Mouse (Mus musculus): ENCODE measurements around the gene Entpd3. TPM values are rescaled to one million over a fixed set of nuclear protein-coding genes. Genes with fewer than 3 reads are reported as not detected.
"Not testable (repeated sequence)": the region's sequence is repeated elsewhere in the genome, so short reads cannot be mapped to it uniquely, and the experiment has no call there.

Gene Entpd3
- polyA plus RNA-seq, 1 experiment from 2014 or later = 1.9 TPM

- Histone ChIP-seq H3K4me3 (no peak overlapping the region), H3K9ac (replicated peaks) (no peak overlapping the region), H3K36me3 (no peaks in the 10 kb centered on the region), H3K27ac (replicated peaks) (no peak overlapping the region), H3K4me2 (replicated peaks) (no peak overlapping the region), H3K27me3 (no peaks in the 10 kb centered on the region), H3K9me3 (no peaks in the 10 kb centered on the region), H3K4me1 (no peaks in the 10 kb centered on the region)
- ATAC-seq (replicated peaks) = no peak
- WGBS = 91% methylated on average over 8 of the region's 8 CpGs
Measured at GRCm38 (mm10) chr9:120516720-120517119, 22.9 kb upstream of the Entpd3 start.

- H3K4me2 ChIP-seq (replicated peaks) = no peak overlapping the region
Measured at GRCm38 (mm10) chr9:120518946-120519345, 20.7 kb upstream of the Entpd3 start.

DNA sequence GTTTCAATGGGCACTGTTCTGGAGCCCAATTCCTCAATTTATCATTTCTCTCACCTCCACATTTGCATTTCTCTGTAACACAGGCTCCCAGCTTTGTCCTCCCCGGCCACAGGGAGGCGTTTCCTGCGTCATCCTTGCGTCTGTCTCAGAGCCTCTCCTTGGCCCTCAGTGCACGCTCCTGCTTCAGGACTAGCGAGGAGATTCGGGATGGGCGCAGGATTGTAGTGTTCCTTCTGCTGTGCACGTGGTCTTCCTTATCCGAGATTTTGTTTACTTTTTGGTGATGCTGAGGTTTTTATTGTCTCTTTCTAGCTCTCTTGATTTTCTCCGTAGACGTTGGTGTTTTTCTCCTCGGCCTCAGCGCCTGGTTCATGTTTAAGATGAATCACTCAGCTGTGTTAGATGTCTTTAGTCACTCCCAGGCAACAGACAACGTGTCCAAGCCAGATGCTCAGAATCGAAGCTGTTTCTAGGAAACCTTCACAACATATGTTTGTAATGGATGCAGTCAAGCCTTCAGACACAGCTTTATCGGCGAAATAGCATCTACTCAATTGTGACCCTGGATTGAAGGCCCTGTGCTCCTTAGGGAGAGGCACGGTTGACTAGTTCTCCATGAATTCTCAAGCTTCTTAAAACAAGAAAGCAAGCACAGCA is 20.0 kb upstream of the Entpd3 start:
- no peak for ATAC-seq (replicated peaks)
- 71% methylated on average over 19 of the region's 19 CpGs for WGBS
- H3K4me3 ChIP-seq = no peak overlapping the region
- no peaks in the 10 kb centered on the region for H3K4me1 ChIP-seq
- H3K9ac ChIP-seq (replicated peaks) = no peak overlapping the region
- no peak overlapping the region for H3K4me2 ChIP-seq (replicated peaks)
- H3K36me3 ChIP-seq = no peaks in the 10 kb centered on the region
- H3K27ac ChIP-seq (replicated peaks) = no peak overlapping the region
- no peaks in the 10 kb centered on the region for H3K27me3 ChIP-seq
- no peaks in the 10 kb centered on the region for H3K9me3 ChIP-seq

More at GRCm38 (mm10) chr9:120518946-120519345, 20.7 kb upstream of the Entpd3 start:
- no peak overlapping the region for H3K27ac ChIP-seq (replicated peaks)
- H3K4me1 ChIP-seq = no peaks in the 10 kb centered on the region
- no peaks in the 10 kb centered on the region for H3K36me3 ChIP-seq
- no peaks in the 10 kb centered on the region for H3K27me3 ChIP-seq
- WGBS = 92% methylated on average over 3 of the region's 3 CpGs
- no peaks in the 10 kb centered on the region for H3K9me3 ChIP-seq
- ATAC-seq (replicated peaks) = no peak
- no peak overlapping the region for H3K4me3 ChIP-seq
- H3K9ac ChIP-seq (replicated peaks) = no peak overlapping the region

GRCm38 (mm10) chr9:120521161-120521560 is 18.5 kb upstream of the Entpd3 start:
- Histone ChIP-seq H3K36me3 (no peaks in the 10 kb centered on the region), H3K9ac (replicated peaks) (no peak overlapping the region), H3K27ac (replicated peaks) (no peak overlapping the region), H3K4me2 (replicated peaks) (no peak overlapping the region), H3K4me3 (no peak overlapping the region), H3K27me3 (no peaks in the 10 kb centered on the region), H3K9me3 (no peaks in the 10 kb centered on the region), H3K4me1 (no peaks in the 10 kb centered on the region)
- no peak for ATAC-seq (replicated peaks)
- WGBS = 89% methylated on average over 1 of the region's 1 CpGs

DNA sequence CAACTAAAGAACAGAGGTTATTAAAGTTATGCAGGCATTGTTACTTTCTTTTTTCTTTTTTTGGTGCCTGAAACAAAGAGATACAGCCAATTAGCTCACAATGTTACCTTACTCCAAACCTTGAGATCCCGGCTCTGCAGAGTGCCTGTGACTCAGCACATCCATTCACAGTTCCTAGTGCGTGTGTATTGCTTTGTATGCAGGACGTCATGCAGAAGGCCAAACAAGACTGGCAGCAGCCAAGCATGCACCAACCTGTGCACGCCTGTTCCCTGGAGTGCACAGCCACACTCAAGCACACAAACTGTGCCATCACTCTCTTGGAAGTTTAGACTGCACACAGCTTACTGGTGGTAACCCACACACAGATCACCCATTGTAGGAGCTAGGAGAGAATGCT is 12.3 kb upstream of the Entpd3 start:
- no peak for ATAC-seq (replicated peaks)
- Histone ChIP-seq H3K27me3 (no peaks in the 10 kb centered on the region), H3K9ac (replicated peaks) (no peak overlapping the region), H3K4me3 (no peak overlapping the region), H3K27ac (replicated peaks) (no peak overlapping the region), H3K9me3 (no peaks in the 10 kb centered on the region), H3K36me3 (no peaks in the 10 kb centered on the region), H3K4me1 (no peaks in the 10 kb centered on the region), H3K4me2 (replicated peaks) (no peak overlapping the region)
- 16% methylated on average over 4 of the region's 4 CpGs for WGBS

DNA sequence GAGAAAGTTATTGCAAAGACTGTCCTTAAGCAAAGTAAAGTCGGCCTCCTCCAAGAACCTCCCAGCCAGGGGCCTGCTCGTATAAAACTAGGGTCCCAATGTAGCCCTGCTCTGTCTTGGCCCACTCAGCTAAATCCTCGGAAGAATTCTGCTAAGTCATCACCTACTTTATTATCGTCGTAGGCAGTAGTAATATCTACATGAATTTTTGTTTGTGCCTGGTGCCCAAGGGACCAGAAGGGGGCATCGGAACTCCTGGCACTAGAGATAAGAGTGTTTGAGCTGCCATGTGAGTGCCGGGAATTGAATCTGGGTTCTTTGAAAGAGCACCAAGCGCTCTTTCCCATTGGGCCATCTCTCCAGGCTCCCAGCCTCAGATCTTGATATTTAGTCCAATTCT is 11.7 kb upstream of the Entpd3 start:
- no peak for ATAC-seq (replicated peaks)
- Histone ChIP-seq H3K4me3 (no peak overlapping the region), H3K4me2 (replicated peaks) (no peak overlapping the region), H3K36me3 (no peaks in the 10 kb centered on the region), H3K4me1 (no peaks in the 10 kb centered on the region), H3K9me3 (no peaks in the 10 kb centered on the region), H3K27me3 (no peaks in the 10 kb centered on the region), H3K27ac (replicated peaks) (no peak overlapping the region), H3K9ac (replicated peaks) (no peak overlapping the region)
- 93% methylated on average over 8 of the region's 8 CpGs for WGBS

GRCm38 (mm10) chr9:120528815-120529510 is 10.7 kb upstream of the Entpd3 start:
- WGBS = 82% methylated on average over 17 of the region's 17 CpGs
- Histone ChIP-seq H3K4me2 (replicated peaks) (no peak overlapping the region), H3K36me3 (no peaks in the 10 kb centered on the region)

GRCm38 (mm10) chr9:120530471-120530870 is 9.1 kb upstream of the Entpd3 start:
- H3K4me1 ChIP-seq = no peaks in the 10 kb centered on the region
- no peak overlapping the region for H3K9ac ChIP-seq (replicated peaks)
- no peaks in the 10 kb centered on the region for H3K27me3 ChIP-seq
- ATAC-seq (replicated peaks) = no peak
- no peak overlapping the region for H3K27ac ChIP-seq (replicated peaks)
- H3K36me3 ChIP-seq = no peaks in the 10 kb centered on the region
- WGBS = 87% methylated on average over 5 of the region's 5 CpGs
- H3K4me3 ChIP-seq = no peak overlapping the region
- H3K4me2 ChIP-seq (replicated peaks) = no peak overlapping the region
- no peaks in the 10 kb centered on the region for H3K9me3 ChIP-seq

More at GRCm38 (mm10) chr9:120528815-120529510, 10.7 kb upstream of the Entpd3 start:
- Histone ChIP-seq H3K27me3 (no peaks in the 10 kb centered on the region), H3K27ac (replicated peaks) (no peak overlapping the region), H3K4me1 (no peaks in the 10 kb centered on the region), H3K4me3 (no peak overlapping the region), H3K9me3 (no peaks in the 10 kb centered on the region), H3K9ac (replicated peaks) (no peak overlapping the region)
- no peak for ATAC-seq (replicated peaks)

DNA sequence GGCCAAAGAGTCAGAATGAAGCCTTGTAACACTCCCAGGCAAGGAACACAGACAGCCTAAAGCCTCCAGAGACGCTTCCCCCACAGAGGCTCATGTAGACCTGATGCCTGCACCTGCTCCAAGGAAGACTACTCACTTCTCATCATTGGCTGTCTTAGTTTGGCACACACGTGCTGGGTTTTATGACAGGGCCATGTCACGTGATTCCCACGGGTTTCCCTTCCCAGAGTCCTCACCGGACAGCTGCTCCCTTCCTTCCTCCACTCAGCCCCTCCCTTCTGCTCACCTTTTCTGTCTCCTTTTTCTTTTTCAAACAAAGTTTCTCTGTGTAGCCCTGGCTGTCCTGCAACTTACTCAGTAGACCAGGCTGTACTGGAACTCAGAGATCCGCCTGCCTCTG is 7.6 kb upstream of the Entpd3 start:
- Histone ChIP-seq H3K4me2 (replicated peaks) (no peak overlapping the region), H3K4me3 (no peak overlapping the region), H3K9ac (replicated peaks) (no peak overlapping the region), H3K9me3 (no peaks in the 10 kb centered on the region), H3K27ac (replicated peaks) (no peak overlapping the region), H3K36me3 (no peaks in the 10 kb centered on the region), H3K4me1 (no peaks in the 10 kb centered on the region), H3K27me3 (no peaks in the 10 kb centered on the region)
- 89% methylated on average over 6 of the region's 6 CpGs for WGBS
- ATAC-seq (replicated peaks) = no peak

GRCm38 (mm10) chr9:120532691-120533090 is 6.9 kb upstream of the Entpd3 start:
- no peak overlapping the region for H3K27ac ChIP-seq (replicated peaks)
- H3K4me3 ChIP-seq = no peak overlapping the region
- ATAC-seq (replicated peaks) = no peak
- 85% methylated on average over 6 of the region's 6 CpGs for WGBS
- H3K9ac ChIP-seq (replicated peaks) = no peak overlapping the region
- H3K36me3 ChIP-seq = no peaks in the 10 kb centered on the region
- no peaks in the 10 kb centered on the region for H3K27me3 ChIP-seq
- H3K4me2 ChIP-seq (replicated peaks) = no peak overlapping the region
- no peaks in the 10 kb centered on the region for H3K9me3 ChIP-seq
- no peaks in the 10 kb centered on the region for H3K4me1 ChIP-seq

- not testable (repeated sequence) for H3K27me3 ChIP-seq; H3K9ac ChIP-seq (replicated peaks); H3K27ac ChIP-seq (replicated peaks); H3K36me3 ChIP-seq; H3K4me3 ChIP-seq; ATAC-seq (replicated peaks); H3K4me2 ChIP-seq (replicated peaks); H3K9me3 ChIP-seq; H3K4me1 ChIP-seq
- 96% methylated on average over 8 of the region's 8 CpGs for whole genome bisulfite sequencing
Measured at GRCm38 (mm10) chr9:120533446-120533950, 6.1 kb upstream of the Entpd3 start.

GRCm38 (mm10) chr9:120541411-120541810 is 1.8 kb downstream of the Entpd3 start:
- Histone ChIP-seq H3K4me2 (replicated peaks) (no peak overlapping the region), H3K36me3 (no peaks in the 10 kb centered on the region), H3K4me3 (no peak overlapping the region), H3K27ac (replicated peaks) (no peak overlapping the region), H3K9me3 (no peaks in the 10 kb centered on the region), H3K27me3 (peaks cover 18% of the 10 kb centered on the region; the same call in 1 of the 2 replicates), H3K4me1 (peaks cover 9% of the 10 kb centered on the region), H3K9ac (replicated peaks) (no peak overlapping the region)
- 57% methylated on average over 2 of the region's 2 CpGs for WGBS
- ATAC-seq (replicated peaks) = no peak

All from forebrain, embryonic 15.5 days (tissue).